Mouse (Mus musculus) leukemia stem cell, adult 10-12 weeks (primary cell): Measurements from ENCODE around the gene Ednrb. TPM values are rescaled to one million over a fixed set of nuclear protein-coding genes. Genes with fewer than 3 reads are reported as not detected.

ENCODE experiments used
- polyA plus RNA-seq: library from polyadenylated mRNA; stranded (reverse); fragments of >175 nt; gene quantifications from 2 replicates; pipeline ENCODE4 v1.2.3, GENCODE M21; 2012; ENCODE audit warnings: low replicate concordance

The Ednrb gene
- 0.06 TPM in 1 of 2 replicates, not detected in the other for polyA plus RNA-seq

GRCm38 (mm10) chr14:103844011-103844549 lies at the start of gene Ednrb:
TSS of gene Ednrb (minus strand) at chr14:103844402.

Other genes starting within 250 kb of the Ednrb start
- 5.4 and 13.0 TPM in 2 replicates for gene Slain1, start 194.2 kb downstream of the Ednrb start, polyA plus RNA-seq